Mouse (Mus musculus): ENCODE data around the gene Ptbp1.
"Not testable (repeated sequence)": the region's sequence is repeated elsewhere in the genome, so short reads cannot be mapped to it uniquely, and the experiment has no call there.

Gene Ptbp1

DNA sequence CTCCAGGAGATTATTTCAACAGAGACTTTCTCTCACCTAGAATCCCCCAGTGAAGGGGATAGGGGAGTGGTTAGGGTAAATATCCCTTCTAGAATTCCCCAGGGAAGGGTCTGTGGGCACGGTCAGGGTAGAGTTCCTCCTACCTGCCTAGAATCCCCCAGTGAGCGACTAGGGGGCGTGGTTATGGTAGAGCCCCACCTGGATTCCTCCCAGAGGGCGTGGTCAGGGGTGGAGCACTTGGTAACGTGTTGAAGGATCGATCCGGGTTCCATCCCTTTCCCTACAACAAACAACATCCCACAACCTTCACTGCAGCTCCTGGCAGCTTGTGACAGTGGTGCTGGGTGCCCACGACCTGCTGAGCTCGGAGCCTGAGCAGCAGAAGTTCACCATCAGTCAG is 26.5 kb downstream of the Ptbp1 start:
- DNase-seq (ENCODE audit: extremely low read depth, insufficient read length, low spot score), result no peak

DNA sequence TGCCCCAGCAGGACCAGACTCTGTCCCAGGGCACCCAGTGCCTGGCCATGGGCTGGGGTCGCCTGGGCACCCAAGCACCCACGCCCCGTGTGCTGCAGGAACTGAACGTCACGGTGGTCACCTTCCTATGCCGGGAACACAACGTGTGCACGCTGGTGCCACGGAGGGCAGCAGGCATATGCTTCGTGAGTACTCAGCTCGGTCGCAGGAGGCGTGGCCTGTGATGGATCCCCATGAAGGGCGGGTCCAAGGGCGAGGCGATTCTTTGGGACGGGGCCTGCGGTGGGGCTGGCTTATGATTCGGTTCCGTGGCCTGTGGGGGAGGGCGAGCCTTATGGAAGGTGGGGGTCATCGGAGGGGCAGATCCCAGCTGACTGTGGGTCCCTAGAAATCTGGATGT is 27.8 kb downstream of the Ptbp1 start:
- DNase-seq (ENCODE audit: extremely low read depth, insufficient read length, low spot score), result no peak

GRCm38 (mm10) chr10:79883297-79884084 is 29.3 kb downstream of the Ptbp1 start:
- DNase-seq (ENCODE audit: extremely low read depth, insufficient read length, low spot score), result peak; percentile 67

DNA sequence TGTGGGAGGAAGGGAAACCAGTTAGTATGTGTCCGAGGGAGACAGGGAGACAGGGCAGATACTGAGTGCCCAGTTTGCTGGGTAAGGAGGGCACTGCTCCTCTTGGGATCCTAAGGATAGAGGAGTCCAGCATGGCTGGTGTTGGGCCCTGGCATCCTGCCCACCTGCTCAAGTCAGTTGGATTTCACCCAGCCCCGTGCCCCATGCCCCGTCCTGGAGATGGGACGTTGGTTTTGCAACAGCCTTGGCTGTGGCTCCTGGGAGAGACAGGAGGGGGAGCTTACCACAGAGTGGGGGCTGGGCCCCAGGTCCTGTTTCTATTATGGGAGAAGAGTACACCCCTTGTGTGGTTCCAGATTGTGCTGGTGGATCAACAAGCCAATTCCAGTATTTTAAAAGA is 30.2 kb downstream of the Ptbp1 start:
- peak; percentile 58 for DNase-seq (ENCODE audit: extremely low read depth, insufficient read length, low spot score)

- DNase-seq (ENCODE audit: extremely low read depth, insufficient read length, low spot score), result not testable (repeated sequence)
These were observed 30.7 kb downstream of the Ptbp1 start for GRCm38 (mm10) chr10:79884938-79885337.

GRCm38 (mm10) chr10:79886054-79886453 is 31.8 kb downstream of the Ptbp1 start, which contains the start of gene Elane:
TSS of gene Elane (plus strand) at chr10:79886247.
- DNase-seq (ENCODE audit: extremely low read depth, insufficient read length, low spot score), result no peak

- no peak for DNase-seq (ENCODE audit: extremely low read depth, insufficient read length, low spot score)
These were observed 32.4 kb downstream of the Ptbp1 start for GRCm38 (mm10) chr10:79886611-79887010.

DNA sequence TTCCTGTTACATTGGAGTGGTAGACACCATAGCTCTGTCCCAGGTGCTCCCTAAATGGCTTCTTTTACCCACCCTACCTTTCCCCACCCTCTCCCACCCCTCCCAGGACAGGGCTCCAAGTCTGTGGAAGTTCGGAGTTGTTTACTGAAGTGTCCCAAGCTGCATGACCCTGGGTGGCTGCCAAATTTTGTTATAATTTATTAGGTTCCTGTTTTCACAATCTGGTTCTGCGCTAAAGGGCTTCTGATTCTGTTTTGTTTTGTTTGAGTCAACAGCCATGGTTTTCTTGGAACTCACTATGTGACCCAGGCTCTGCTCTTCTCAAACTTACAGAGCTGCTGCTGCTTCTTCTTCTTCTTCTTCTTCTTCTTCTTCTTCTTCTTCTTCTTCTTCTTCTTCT is 35.2 kb downstream of the Ptbp1 start:
- DNase-seq (ENCODE audit: extremely low read depth, insufficient read length, low spot score), result no peak

- no peak for DNase-seq (ENCODE audit: extremely low read depth, insufficient read length, low spot score)
These were observed 36.4 kb downstream of the Ptbp1 start, which contains the start of gene Cfd for GRCm38 (mm10) chr10:79890670-79891069. TSS of gene Cfd (plus strand) at chr10:79890853.

- DNase-seq (ENCODE audit: extremely low read depth, insufficient read length, low spot score), result peak; percentile 62
These were observed 38.4 kb downstream of the Ptbp1 start for GRCm38 (mm10) chr10:79892451-79893118.

GRCm38 (mm10) chr10:79896306-79896705 is 42.1 kb downstream of the Ptbp1 start:
- DNase-seq (ENCODE audit: extremely low read depth, insufficient read length, low spot score), result no peak

GRCm38 (mm10) chr10:79896814-79897213 is 42.6 kb downstream of the Ptbp1 start:
- no peak for DNase-seq (ENCODE audit: extremely low read depth, insufficient read length, low spot score)

GRCm38 (mm10) chr10:79897316-79898245 is 43.4 kb downstream of the Ptbp1 start:
- no peak for DNase-seq (ENCODE audit: extremely low read depth, insufficient read length, low spot score)

DNA sequence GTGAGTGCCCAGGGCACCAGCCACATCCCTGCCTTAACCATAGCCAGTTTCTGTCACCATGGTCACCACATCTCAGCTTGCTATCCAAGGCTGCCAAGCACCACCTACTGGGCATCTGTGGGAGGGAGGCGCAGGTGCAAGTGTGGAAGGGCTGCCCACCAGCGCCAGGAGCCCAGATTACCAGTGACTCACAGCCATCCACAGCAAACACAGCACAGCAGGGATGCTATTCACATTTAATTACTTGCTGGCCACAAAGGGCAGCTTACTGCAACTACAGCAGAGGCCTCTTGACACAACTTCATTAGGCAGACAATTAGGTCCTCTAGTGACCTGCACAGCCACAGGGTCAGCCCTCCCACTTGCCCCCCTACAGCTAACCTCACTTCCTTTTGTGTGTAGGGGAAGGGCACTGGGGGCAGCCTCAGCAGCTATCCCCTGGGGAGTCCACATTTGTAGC is 46.8 kb downstream of the Ptbp1 start:
- DNase-seq (ENCODE audit: extremely low read depth, insufficient read length, low spot score), result no peak

DNA sequence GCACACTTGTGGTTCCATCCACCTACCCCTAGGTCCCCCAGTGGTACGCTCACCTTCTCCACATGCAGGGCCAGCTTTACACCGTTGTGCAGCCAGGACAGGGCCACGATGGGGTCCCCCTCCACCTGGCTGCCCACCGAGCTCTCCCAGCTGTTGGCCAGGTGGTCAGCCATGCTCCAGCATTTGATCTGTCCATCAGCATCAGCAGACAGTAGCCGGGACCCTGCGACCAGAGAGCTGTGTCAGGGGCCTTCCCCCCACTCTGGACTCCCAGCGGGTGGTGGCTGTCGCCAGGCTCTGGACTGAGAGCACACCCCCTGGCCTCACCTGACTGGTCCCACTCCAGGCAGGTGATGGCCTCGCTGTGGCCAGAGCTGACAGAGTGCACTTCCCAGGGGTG is 52.5 kb downstream of the Ptbp1 start:
- DNase-seq (ENCODE audit: extremely low read depth, insufficient read length, low spot score), result no peak

DNA sequence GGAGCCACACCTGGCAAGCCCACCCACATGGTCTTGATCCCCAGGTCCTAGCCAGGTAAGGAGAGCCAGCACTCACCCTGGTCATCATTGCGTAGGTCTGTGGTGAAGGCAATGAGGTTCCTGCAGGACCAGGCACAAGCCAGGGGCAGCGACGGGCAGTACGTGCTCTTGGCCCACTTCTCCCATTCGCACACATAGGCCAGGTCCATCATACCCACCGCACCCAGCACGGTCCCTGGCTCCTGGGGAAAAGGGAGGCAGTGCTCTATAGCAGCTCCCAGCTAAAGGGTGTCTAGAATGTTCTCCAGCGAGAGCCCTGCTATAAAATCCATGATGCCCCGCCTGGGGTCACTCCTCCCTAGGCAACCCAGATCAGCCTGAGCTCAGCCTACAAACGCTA is 53.2 kb downstream of the Ptbp1 start:
- DNase-seq (ENCODE audit: extremely low read depth, insufficient read length, low spot score), result no peak

DNA sequence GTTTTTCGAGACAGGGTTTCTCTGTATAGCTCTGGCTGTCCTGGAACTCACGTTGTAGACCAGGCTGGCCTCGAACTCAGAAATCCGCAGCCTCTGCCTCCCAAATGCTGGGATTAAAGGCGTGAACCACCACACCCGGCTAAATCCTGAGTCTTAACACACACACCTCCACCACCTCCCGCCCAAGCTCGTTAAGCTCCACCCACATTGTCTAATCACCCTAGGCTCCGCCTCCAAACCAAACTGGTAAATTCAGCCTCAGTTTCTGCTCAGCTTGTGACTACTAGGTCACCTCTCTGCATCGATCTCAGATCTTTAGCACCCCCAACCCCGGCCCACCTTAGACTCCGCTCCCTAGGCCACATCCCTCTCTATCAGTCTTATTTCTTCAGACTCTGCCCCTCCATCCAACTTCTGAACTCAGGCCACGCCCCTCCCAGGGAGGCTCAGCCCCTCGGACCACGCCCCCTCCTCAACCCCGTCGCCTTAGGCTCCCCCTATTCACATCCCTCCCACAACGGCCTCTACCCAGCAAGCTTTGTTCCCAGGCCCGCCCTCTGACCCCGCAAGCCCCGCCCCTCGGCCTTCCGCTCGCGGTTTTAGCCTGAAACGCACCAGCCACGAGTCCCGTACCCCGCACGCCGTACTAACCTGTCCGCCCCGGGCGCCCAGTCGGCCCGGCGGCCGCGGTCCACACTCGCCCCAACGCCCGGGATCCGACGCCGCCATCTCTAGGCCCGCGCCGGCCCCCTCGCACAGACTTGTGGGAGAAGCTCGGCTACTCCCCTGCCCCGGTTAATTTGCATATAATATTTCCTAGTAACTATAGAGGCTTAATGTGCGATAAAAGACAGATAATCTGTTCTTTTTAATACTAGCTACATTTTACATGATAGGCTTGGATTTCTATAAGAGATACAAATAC is 54.2 kb downstream of the Ptbp1 start, which contains the start of gene Med16:
TSS of gene Med16 (minus strand) at position 757 of the 925 bp plus-strand sequence.
- DNase-seq (ENCODE audit: extremely low read depth, insufficient read length, low spot score), result peak; percentile 99

DNA sequence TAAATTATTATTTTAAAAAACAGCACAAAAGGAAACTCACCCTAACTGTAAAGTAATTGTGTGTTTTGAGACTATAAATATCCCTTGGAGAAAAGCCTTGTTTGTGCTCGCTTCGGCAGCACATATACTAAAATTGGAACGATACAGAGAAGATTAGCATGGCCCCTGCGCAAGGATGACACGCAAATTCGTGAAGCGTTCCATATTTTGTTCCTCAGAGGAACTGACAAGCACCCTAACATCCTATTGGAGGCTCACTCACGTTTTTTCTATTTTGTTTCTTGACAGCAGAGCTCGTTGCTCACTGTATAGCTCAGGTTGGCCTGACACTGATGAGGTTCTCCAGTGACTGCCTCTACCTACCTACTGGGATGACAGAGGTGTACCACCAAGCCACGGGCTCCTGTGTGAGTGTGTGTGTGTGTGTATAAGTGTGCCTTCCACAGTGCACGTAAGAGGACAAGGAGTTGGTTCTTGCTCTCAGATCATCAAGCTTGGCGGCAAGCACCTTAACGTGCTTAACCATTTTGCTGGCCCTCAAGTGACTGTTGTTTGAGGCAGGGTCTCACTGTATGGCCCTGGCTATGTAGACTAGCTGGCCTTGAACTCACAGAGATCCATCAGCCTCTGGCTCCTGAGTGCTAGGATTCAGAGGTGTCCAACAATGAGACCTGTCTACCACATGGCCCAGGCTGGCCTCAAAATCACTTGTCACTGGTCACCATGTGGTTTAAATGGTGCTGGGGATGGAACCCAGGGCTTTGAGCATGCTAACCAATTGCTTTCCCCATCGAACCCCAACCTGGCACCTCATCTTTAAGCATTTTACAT is 55.1 kb downstream of the Ptbp1 start:
- peak; percentile 44 for DNase-seq (ENCODE audit: extremely low read depth, insufficient read length, low spot score)

GRCm38 (mm10) chr10:79910556-79910955 is 56.3 kb downstream of the Ptbp1 start, which contains the start of gene Gm26602:
TSS of gene Gm26602 (plus strand) at chr10:79910856.
- no peak for DNase-seq (ENCODE audit: extremely low read depth, insufficient read length, low spot score)

All from 3134 (cell line).